Mouse (Mus musculus): ENCODE results near the gene S100pbp. TPM values are rescaled to one million over a fixed set of nuclear protein-coding genes. Genes with fewer than 3 reads are reported as not detected.
"Not testable (repeated sequence)": the region's sequence is repeated elsewhere in the genome, so short reads cannot be mapped to it uniquely, and the experiment has no call there.

S100pbp gene
- total and polyA plus RNA-seq, 3 experiments: 6.4 to 21.4 (median 21.1) TPM

DNA sequence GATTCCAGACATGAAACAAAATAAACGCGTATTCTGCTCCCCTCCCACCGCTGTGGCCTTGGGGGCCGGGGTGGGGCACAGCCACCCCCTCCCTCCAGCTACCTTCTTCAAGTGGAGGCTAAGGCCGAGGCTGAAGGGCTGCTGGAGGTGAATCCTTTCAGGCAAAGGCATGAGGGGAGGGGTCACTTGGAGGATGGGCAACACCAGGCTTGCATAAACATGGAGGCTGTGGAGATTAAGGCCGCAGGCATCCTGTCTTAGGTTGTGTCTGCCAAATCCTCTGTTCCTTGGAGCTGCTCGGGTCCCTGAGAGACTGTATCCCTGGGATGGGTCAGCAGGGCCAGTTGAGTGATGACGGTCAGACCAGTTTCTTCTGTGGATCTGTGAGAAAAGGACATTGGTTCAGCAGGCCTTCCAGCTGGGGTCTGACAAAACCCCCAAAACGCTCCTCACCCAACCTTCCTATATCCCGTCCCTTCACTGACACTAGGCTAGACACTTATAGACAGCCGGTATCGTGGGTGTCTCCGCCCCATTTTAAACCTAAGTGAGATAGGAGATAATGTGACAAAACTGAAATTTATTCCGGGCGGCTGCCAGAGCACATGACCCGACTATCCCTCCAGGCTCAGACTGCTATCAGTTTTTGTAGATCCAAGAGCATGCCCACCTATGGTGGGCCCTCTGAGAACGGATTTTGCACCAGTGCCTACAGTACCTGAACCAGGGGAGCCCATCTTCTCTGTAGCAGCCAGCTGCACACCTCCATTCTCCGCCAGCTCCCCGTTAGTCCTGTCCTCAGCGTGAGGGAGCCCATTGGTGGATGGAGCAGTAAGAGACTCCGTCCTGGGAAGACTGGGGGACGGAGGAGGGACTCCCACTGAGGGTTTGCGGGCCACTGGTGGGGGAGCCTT lies 31.8 kb upstream of the S100pbp start:
- DNase-seq: no peak

DNA sequence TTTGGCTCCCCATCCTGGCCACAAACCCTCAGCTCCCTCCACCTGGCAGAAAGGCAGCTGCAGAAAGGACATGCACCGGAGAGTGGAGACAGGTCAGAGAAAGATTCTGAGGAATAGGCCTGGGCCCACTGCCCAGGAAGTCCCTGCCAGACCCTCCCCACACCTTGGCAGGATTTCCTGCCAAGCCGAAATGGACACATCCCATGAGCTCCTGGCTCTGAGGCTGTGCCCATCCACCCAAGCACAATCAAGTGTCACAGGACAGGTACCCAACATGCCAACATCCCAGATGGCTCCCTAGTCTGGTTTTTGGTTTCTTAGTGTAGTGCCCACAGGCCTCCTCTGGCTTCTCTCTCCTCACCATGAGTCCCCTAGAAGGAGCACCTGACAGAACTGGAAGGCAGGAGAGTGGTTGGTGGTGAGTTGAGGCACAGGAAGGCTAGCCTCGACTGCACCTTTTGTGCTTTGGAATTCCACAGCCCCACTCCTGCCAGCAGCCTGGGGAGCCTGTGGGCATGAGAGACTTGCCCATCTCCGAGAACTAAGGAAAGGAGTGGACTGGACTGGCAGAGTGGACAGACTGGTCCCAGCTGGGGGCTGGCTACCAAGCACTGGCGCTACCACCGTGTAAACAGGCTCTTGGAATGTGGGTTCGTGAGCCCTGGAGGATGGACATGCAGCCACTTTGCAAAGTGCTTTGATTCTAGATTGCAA lies 31.0 kb upstream of the S100pbp start:
- DNase-seq: no peak

DNA sequence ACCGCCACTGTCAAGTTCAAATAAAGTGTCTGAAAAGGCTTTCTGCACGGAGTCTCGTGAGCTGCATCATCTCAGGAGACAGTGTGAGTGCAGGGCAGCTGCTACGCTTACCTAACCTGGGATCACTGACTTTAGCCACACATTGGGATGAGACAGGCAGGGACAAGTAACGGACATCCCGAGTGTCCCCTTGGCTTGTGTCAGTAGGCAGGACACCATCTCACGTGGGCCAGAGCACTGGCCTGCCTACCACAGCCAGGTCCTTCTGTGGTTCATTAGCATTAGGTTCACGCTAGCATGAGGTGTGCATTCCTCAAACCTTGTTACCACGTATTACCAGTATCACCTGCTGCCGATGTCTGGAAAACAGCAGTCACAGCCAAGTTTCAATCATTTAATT lies 29.7 kb upstream of the S100pbp start:
- DNase-seq: no peak

DNA sequence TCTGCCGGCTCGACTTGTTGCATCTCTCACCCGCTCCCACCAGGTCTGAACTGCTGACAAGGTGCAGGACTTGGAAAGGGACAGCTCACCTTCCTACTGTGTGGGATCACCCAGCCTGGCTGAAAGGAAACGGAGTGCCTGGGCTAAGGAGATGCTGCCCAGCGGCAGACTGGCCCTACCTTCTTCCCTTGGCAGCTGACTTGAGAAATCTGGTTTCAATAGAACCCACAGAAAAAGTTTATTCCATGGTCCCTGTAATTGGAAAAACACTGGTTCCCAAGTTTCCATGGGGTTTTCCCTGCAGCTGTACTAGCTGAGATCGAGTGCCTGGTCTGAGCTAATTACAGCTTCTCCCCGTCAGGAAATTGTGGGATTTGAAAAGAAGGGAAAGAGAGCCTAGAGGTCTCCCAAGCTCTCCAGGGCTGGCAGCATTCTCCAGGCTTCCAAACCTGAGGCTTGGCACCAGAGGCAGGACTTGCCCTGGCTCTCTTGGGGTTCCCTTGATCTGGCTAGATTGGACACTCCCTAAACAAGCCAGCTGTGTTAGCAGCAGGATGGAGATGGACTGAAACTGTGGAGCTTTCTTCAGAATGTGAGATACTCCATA lies 29.1 kb upstream of the S100pbp start:
- DNase-seq: no peak

DNA sequence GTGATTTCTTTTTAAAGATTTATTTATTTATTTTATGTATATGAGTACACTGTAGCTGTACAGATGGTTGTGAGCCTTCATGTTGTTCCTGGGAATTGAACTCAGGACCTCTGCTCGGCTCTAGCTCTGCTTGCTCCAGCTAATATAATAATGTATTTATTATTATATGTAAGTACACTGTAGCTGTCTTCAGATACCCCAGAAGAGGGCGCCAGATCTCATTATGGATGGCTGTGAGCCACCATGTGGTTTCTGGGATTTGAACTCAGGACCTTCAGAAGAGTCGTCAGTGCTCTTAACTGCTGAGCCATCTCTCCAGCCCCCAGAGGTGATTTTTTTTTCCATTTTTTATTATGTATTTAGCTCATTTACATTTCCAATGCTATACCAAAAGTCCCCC lies 23.0 kb upstream of the S100pbp start:
- not testable (repeated sequence) for DNase-seq

DNA sequence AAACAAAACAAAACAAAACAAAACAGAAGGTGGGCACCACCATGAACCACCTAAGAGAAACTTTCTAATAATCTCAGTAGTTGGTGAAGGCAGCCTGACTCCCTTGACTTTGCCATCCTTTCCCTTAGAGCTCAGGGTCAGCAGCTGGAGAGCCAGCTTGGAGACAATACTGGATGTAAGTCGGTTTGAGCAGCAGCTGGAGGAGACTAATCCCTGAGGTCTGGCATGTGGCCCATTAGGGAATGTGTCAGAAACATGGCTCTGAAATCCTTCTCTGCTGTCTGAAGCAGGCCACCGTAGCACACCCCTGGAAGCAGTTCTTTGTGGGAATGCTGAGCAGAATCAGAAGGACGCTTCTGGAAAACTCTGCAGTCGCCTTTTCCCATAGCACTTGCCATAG lies 21.9 kb upstream of the S100pbp start:
- DNase-seq: no peak

DNA sequence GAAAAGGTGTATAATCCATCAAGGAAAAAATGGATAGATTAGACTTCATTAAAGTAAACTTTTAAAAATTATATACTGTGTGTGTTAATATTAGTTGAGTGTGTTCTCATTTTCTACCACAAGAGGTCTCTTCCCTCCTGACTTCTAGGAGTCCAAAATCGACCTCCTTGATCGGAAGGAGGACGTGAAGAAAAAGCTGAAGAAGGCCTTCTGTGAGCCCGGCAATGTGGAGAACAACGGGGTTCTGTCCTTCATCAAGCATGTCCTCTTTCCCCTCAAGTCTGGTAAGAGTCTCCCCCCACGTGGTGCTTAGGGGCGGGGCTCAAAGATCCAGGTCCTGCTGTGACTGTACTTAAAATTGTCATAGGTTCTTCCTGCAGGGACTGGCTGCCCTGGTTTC lies 20.0 kb upstream of the S100pbp start:
- DNase-seq: no peak

DNA sequence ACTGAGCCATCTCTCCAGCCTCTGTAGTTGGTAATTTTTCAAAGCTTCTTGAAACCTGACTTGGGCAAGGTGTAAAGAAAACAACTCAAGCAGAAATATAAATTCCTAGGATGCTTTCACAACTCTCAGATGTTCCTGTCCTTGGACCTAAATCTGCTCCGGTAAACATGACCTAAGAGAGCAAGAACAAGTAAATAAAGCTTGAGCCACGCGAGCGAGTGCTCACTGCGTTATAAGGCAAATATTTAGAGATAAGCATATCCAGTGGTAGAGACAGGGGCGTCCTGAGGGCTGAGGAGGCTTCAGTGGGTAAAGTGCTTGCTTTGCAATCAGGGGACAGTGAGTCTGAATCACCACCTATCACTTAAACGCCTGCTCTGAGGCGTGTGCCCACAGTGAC lies 17.3 kb upstream of the S100pbp start:
- DNase-seq: no peak

DNA sequence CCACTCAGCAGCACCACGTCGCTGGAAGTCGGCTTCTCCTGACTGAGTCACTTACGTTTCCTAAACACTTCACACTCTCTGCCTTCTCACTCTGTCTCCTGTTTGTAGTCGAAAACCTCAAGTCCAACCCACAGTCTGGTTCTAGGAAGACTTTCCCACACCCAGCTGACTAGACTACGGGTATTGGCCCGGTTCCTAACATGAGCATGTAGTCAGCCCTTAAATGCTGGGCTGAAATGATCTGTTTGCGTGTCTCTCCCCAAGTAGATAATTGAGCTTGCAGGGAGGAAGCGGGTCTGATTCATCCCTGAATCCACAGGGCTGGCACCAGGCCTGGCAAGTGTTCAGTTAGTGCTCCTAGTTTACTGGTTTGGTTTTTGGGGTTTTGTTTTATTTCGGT lies 15.1 kb upstream of the S100pbp start:
- peak; percentile 60 for DNase-seq

DNA sequence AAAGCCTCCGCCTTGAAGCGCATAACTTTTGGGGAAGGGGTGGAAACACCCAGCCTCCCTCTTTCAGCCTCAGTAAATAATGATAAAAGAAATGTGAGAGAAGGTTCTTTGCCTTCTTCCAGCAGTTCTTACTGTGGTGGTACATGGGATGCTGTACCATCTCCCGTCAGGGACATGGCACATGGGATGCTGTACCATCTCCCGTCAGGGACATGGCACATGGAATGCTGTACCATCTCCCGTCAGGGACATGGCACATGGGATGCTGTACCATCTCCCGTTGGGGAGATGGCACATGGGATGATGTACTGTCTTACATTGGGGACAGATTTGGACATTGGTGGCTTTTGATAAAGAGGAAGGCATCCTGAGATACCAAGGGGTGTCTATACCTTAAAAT lies 8.0 kb upstream of the S100pbp start:
- DNase-seq: no peak

DNA sequence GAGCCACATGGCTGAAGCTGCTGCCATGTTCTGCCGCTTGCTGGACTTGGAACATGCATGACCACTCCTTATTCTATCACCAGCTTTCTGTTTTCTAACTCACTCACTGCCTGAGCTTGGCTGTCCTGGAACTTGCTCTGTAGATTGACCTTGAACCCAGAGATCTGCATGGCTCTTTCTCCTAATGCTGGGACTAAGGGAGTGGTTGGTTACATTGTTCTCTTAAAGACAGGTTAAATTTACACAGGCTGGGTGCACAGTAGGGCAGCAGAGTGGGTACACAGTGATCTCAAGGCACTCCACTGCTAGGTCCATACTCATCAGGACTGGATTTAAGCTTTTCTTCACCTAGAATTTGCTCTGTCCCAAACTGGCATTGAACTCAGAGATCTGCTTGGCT lies 4.8 kb upstream of the S100pbp start:
- DNase-seq: peak; percentile 24

DNA sequence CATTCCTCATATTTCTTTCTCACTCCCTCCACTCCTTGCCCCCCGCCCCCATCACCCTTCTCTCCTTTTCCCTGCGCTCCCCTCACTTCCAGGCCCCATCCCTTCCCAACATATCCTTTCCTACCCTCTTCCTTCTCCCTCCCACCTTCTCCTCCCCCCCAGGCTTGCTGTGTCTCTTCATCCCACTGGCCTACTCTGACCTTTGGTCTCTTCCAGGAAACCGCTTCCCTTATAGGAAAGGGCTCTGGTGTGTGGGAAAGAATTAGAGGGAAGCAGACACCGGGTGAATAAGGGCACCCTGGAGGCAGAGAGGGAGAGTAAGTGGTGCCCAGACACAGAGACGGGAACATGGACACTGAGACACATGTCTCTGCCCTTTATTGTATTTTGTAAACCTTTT lies 2.2 kb upstream of the S100pbp start:
- no peak for DNase-seq

DNA sequence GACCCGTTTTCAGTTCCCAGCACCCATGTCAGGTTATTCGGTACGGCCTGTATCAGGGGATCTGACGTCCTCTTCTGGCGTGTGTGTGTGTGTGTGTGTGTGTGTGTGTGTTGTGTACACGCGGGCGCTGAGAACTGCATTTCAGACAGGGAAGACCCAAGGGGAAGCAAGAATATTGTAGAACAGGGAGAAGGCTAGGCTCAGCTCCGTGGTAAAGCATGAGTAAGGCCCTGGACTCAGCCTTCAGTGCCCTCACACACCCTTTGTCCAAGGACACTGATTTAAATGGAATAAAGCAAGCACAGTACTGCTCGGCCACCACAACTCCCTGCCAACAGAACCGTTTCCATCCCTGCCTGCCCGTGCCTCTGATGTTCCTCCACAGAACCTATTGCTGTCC lies 1.0 kb upstream of the S100pbp start:
- peak; percentile 63 for DNase-seq

DNA sequence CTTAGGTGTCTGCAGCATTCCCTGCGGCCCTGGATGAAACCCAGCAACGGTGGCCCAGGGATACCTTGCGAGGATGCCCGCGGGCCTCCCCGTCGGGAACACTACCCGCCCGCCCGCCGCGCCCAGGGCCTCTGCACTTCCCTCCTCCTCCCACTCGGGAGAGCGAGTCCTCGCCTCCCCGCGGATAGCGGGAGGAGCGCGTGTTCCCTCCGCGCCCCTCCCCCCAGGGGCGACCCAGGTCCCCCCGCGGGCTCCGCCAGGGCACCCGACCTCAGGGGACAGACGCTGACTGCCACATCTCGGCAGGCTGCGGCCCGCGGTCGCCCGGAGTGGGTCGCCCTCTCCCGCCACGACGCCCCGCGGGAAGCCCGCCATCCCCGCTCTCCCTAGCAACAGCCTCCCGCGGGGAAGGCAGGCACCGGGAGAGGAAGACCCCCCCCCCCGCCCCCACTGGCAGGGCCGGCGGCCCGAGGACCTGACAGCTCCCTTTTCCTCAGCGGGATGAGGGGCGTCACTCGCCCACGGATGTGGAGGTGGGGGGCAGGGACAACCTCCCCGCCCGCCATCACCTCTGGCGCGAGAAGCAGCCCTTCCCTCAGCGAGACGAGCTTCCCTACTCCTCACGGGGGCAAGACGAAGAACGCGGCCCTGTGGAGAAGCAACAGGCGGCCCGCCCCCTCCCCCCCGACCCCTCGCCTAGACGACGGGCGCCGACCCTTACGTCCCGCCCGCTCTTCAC lies 555 bp downstream of the S100pbp start:
- DNase-seq: peak; percentile 77

DNA sequence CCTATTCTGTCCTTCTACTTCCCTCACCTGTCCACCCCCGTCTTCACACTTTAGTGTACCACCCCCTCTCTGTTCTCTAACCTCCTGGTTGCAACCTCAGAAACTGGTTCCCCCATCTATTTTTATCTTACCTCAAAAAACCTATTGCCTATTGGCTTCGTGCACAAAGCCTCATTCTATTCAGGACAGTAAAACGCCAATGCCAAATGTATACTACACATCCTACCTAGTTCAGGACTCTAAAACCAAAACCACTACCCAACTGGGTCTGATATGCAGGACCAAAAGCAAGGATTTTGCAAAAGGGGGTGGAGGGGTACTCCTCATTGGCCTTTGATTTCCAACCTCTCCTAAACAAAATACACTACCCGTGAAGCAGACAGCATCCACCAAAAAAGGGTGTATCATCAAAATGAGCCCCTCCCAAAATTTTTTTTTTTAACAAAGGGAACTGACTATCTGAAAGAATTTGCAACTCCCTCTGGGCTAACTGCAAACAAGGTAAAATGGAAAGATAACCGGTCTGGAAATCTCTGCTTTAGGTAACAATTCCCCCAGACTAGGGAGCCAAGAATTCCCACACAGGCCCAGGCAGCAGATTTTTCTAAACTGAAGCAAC lies 1.4 kb downstream of the S100pbp start:
- no peak for DNase-seq

DNA sequence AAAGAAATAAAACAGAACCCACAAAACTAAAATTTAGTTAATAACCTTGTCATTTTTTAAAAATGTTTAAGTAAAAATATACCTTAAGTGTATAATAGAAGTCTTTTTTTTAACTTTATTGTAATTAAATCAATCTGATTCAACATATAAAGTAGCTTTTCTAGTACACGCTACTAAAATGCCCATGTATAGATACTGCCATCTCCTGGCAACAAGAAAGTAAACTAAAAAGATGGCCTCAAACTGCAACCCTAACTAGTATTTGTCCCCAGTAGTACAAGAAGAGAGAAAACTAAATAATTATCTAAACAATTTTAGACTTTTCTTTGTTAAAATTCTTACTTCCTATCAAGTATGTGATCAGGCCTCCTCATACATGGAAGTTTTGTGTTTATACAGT lies 10.0 kb downstream of the S100pbp start:
- no peak for DNase-seq

DNA sequence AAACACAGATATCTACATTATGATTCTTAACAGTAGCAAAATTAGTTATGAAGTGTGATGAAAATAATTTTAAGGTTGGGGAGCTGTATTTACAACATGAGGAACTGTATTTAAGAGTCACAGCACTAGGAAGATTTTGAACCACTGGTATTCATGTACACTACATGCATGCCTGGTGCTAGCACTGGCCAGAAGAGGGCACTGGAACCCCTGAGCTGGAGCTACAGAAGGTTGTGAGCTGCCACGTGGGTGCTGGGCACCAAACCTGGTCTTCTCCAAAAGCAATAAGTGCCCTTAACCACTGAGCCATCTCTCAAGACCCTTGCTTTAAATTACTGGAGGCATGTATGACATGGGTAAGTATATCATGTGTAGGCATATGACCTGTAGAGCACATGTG lies 17.0 kb downstream of the S100pbp start:
- no peak for DNase-seq

DNA sequence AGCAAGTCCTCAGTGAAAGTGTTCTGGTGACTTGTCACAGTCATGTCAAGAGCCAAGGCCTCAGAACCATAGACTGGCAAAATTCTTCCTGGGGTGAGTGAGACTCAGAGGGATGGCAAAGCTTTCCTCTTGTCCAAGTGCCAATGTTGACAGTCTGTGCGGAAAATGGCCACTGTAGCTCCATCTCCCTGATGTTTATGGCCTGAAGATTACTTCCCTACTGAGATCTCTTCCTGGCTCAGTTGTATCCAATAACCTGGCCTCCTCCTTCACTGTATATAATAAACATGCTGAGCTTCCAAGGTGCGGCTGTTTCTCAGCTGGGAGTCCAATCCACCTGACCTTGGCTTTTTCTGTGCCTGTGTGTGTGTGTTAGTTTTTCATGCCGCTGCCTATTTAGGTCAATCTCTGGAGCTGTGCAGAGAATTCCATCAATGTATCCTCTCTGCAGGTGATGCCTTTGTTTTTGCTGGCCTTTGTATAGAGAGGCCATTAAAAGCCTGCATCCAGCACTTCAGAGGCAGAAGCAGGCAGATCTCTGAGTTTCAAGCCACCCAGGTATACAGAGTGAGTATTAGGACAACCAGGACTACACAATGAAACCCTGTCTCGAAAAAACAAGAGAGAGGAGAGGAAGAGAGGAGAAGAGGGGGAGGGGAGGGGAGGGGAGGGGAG lies 27.8 kb downstream of the S100pbp start:
- peak; percentile 49 for DNase-seq

DNA sequence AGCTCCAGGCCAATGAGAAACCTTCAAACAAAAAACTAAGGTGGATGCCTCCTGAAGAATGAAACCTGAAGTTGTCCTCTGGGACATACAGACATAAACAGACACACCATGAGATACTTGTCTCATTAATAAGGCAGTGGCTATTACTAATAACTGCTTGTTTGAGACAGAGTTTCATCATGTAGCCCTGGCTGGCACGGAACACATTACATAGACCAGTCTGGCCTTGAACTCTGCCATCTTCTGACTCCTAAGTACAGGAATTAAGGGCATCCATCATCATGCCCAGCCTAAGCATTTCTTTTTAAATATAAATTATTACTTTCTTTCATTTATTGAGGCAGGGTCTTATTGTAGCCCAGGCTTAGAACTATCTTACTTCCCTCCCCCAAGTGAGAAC lies 28.5 kb downstream of the S100pbp start:
- DNase-seq: peak; percentile 67

DNA sequence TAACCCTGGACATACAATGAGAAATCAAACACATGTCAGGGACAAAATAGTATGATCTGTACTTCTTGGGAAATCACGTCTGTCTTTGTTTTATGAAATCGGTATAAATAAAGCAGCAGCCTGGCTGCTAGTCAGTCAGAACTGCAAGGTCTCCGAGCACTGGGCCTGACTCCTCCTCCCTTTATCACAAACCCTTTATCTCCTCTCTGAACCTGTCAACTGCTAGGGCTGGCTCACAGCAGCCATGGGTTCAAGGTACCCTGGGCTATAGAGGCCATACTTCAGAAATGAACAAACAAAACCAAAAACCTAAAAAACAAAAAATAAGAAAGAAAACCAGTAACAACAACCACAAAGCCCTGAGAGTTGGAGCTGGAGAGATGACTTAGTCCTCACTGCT lies 31.0 kb downstream of the S100pbp start:
- DNase-seq: peak; percentile 56

DNA sequence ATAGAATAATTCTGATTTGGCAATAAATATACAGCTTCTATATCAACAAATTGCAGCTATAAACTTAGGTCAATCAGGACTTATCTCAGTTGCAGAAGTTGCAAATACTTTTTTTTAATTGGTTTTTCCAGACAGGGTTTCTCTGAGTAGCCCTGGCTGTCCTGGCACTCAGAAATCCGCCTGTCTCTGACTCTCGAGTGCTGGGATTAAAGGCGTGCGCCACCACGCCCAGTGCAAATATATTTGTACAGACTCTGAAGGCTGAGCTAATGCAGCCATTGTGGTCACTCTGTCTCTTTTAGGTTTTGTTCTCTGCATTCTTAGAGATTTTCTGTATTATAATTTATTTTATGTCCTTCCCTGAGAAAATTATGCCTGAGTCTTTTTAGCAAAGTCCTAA lies 32.0 kb downstream of the S100pbp start:
- no peak for DNase-seq
